Mouse (Mus musculus) thymus, adult 2 months (tissue): ENCODE results near the gene Dmrtc2.

Source experiments
- CTCF ChIP-seq: fragments of 200-500 bp; IDR thresholded peaks from 2 replicates; pipeline ENCODE4 v1.5.1; 2012; ENCODE audit warnings: mild to moderate bottlenecking, control low read depth, low read length, moderate library complexity, borderline replicate concordance; ENCODE audit not compliant: control insufficient read depth, poor library complexity, insufficient read depth; ENCODE audit errors: extremely low read depth
- POLR2A ChIP-seq: fragments of 200-500 bp; IDR thresholded peaks from 2 replicates; pipeline ENCODE4 v1.6.1; 2012; ENCODE audit warnings: mild to moderate bottlenecking, low read length, control low read depth, moderate library complexity; ENCODE audit not compliant: control insufficient read depth, poor library complexity, insufficient read depth; ENCODE audit errors: extremely low read depth

DNA sequence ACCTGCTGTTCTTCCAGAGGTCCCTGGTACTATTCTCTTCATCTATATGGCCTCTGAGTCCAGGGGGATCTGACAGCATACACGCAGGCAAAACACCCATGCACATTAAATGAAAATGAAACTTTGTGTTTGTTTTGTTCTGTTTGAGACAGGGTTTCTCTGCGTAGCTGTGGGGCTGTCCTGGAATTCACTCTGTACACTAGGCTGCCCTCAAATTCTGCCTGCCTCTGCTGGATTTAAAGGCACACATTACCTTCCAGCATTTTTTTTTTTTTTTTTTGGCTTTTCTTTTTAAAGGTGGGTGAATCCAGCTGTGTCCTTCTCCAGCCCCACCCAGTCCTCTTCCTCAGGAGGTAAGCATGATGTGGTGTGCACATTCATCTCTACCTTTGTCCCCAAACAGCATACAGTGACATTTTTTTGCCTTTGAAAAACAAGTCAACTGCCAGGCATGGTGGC, 22.3 kb downstream of the Dmrtc2 start:
- TF ChIP-seq CTCF (no peak), POLR2A (no peak)
